ENCODE assay signal across 8 mouse cellular contexts in the genomic region with DNA sequence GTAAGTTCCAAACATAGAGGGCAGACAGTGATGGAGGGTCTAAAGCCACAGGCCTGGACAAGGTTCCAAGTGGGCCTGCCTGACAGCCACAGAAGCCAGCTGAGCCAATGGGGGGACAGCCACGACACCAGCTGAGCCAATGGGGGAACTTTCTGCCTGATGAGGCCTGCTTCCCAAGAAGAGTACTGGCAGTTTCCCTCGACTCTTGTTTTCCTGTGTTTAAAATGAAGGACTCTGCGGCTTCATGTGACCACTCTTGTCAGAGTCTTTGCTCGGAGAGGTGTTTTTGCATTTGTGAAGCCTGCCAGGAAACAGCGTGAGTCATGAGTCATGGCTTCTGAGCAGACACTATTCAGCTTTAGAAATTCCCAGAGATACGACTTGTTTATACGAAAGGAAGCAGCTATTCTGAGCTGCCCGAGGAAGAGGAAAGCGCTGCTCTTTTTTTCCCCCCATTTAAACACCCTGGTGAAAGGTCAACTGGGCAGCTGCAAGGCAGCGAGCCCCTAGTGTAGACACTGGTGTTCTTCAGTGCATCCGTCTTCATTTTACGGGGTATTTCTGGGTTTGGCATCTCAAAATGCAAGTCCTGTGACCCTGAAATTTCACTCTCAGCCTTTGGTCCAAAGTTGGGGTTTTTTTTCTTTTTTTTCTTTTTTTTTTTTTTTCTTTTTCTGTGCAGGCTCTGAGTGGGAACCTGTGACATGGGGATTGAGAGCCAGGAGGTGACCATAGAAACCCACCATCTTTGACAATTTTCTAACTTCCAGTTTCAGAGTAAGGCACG.
DNase-seq lines count a peak whose midpoint lies in the region; ATAC-seq and TF ChIP-seq lines count a peak whose summit lies in the region.

No protein-coding gene starts in this region.

- H3K4me2 ChIP-seq in intestine, postnatal 0 days (replicated peaks; ENCODE audit: low read depth): 0 out of 2 replicates have a peak overlapping the region, but pooled peaks have one; percentile 1
- no peak overlapping the region for H3K4me2 ChIP-seq in limb, embryonic 11.5 days (ENCODE audit: low read depth, severe bottlenecking)
- peak overlapping the region; percentile 3; the same call in 1 of the 2 replicates for H3K4me2 ChIP-seq in midbrain, embryonic 14.5 days (ENCODE audit: low read length)

- no peaks in the 10 kb centered on the region for H3K27me3 ChIP-seq in intestine, postnatal 0 days (replicated peaks; ENCODE audit: control insufficient read depth, insufficient read depth, low read length)
- H3K27me3 ChIP-seq in limb, embryonic 11.5 days (ENCODE audit: control insufficient read depth, insufficient read depth, low read length): no peaks in the 10 kb centered on the region
- H3K27me3 ChIP-seq in midbrain, embryonic 14.5 days (ENCODE audit: control insufficient read depth, insufficient read depth, low read length): no peaks in the 10 kb centered on the region

- H3K36me3 ChIP-seq in intestine, postnatal 0 days (ENCODE audit: control insufficient read depth, insufficient read depth): no peaks in the 10 kb centered on the region
- H3K36me3 ChIP-seq in limb, embryonic 11.5 days (ENCODE audit: control insufficient read depth, insufficient read depth, low read length): no peaks in the 10 kb centered on the region
- no peaks in the 10 kb centered on the region for H3K36me3 ChIP-seq in midbrain, embryonic 14.5 days (ENCODE audit: control insufficient read depth, insufficient read depth, low read length)

- peak; percentile 15; the same call in 1 of the 2 replicates for ATAC-seq in intestine, postnatal 0 days
- ATAC-seq in limb, embryonic 11.5 days (ENCODE audit: insufficient number of reproducible peaks, low FRiP score, low TSS enrichment, low read depth): no peak
- ATAC-seq in midbrain, embryonic 14.5 days (ENCODE audit: low FRiP score, low TSS enrichment): no peak

- peak; percentile 85 for DNase-seq in 3134 (ENCODE audit: extremely low read depth, insufficient read length, low spot score)
- DNase-seq in adipocyte (ENCODE audit: low spot score): peak; percentile 83
- DNase-seq in embryo, embryonic 11 days: peak; percentile 47
- DNase-seq in heart, adult 18-20 months: peak; percentile 87 to 93
- DNase-seq in limb, embryonic 11.5 days (ENCODE audit: low spot score): peak; percentile 27
- peak; percentile 53 for DNase-seq in midbrain, embryonic 14.5 days
- no peak for DNase-seq in testis, postnatal 14 days (ENCODE audit: low spot score)

- H3K9ac ChIP-seq in intestine, postnatal 0 days (ENCODE audit: low read depth, low read length): no peak overlapping the region
- no peak overlapping the region for H3K9ac ChIP-seq in limb, embryonic 11.5 days (ENCODE audit: low read length)
- H3K9ac ChIP-seq in midbrain, embryonic 14.5 days (replicated peaks; ENCODE audit: low read length): no peak overlapping the region

- no peak for TF ChIP-seq CTCF in intestine, postnatal 0 days (IDR thresholded peaks at IDR 0.05; ENCODE audit: low read depth)

- H3K4me1 ChIP-seq in intestine, postnatal 0 days (replicated peaks; ENCODE audit: control insufficient read depth, insufficient read depth, low read length): 0 out of 2 replicates have a peak, but pooled peaks cover 21% of the 10 kb centered on the region
- no peaks in the 10 kb centered on the region for H3K4me1 ChIP-seq in limb, embryonic 11.5 days (ENCODE audit: control insufficient read depth, insufficient read depth, low read length)
- H3K4me1 ChIP-seq in midbrain, embryonic 14.5 days (ENCODE audit: control insufficient read depth, insufficient read depth, low read length): peaks cover 6% of the 10 kb centered on the region; the same call in 1 of the 2 replicates

- H3K27ac ChIP-seq in intestine, postnatal 0 days (ENCODE audit: low read depth, low read length): peak overlapping the region; percentile 81
- no peak overlapping the region for H3K27ac ChIP-seq in limb, embryonic 11.5 days (replicated peaks; ENCODE audit: low read depth, low read length)
- H3K27ac ChIP-seq in midbrain, embryonic 14.5 days (replicated peaks; ENCODE audit: low read depth, low read length): peak overlapping the region; percentile 23; the same call in 1 of the 2 replicates

- no peak overlapping the region for H3K4me3 ChIP-seq in intestine, postnatal 0 days (ENCODE audit: low read depth, low read length)
- H3K4me3 ChIP-seq in limb, embryonic 11.5 days (ENCODE audit: low read depth, low read length): no peak overlapping the region
- H3K4me3 ChIP-seq in midbrain, embryonic 14.5 days (replicated peaks; ENCODE audit: low read depth, low read length): no peak overlapping the region

- 31% methylated on average over 13 of the region's 13 CpGs for WGBS in intestine, postnatal 0 days
- 54% methylated on average over 13 of the region's 13 CpGs for WGBS in limb, embryonic 11.5 days
- 41% methylated on average over 13 of the region's 13 CpGs for WGBS in midbrain, embryonic 14.5 days

- H3K9me3 ChIP-seq in intestine, postnatal 0 days (ENCODE audit: control insufficient read depth): no peaks in the 10 kb centered on the region
- H3K9me3 ChIP-seq in limb, embryonic 11.5 days (ENCODE audit: control insufficient read depth, low read length): no peaks in the 10 kb centered on the region
- H3K9me3 ChIP-seq in midbrain, embryonic 14.5 days (ENCODE audit: control insufficient read depth, low read length): no peaks in the 10 kb centered on the region
